Mouse (Mus musculus) G1E (cell line): ENCODE measurements at regions not wholly inside any gene's neighbourhood (a gene's known extent, or its start where the extent isn't known, plus 50 kb on each side); places are given as distances from the start of the nearest gene placed in this dataset.

Experiments
- CTCF ChIP-seq: IDR thresholded peaks from 2 replicates; pipeline ENCODE4 v1.5.1; 2012; ENCODE audit warnings: low read depth, low read length, inconsistent platforms, mixed read lengths
- GATA1 ChIP-seq: IDR thresholded peaks from 2 replicates; pipeline ENCODE4 v1.6.1; 2012; ENCODE audit warnings: borderline replicate concordance, low read length, inconsistent platforms, mixed read lengths
- TAL1 ChIP-seq: conservative IDR thresholded peaks from 2 replicates; pipeline ENCODE4 v1.6.1; 2012; ENCODE audit warnings: low read depth, low read length, inconsistent platforms, mixed read lengths

GRCm38 (mm10) chr15:67301871-67302363 is 801.2 kb upstream of the Lrrc6 start:
- TF ChIP-seq CTCF (no peak), TAL1 (no peak), GATA1 (no peak)
